Mouse (Mus musculus) cerebellum, adult 11-12 months (tissue): ENCODE measurements around the gene Hist1h3c.

Experiments used
- DNase-seq: peaks from one replicate; pipeline ENCODE4 v3.0.0; 2022

The Hist1h3c gene

DNA sequence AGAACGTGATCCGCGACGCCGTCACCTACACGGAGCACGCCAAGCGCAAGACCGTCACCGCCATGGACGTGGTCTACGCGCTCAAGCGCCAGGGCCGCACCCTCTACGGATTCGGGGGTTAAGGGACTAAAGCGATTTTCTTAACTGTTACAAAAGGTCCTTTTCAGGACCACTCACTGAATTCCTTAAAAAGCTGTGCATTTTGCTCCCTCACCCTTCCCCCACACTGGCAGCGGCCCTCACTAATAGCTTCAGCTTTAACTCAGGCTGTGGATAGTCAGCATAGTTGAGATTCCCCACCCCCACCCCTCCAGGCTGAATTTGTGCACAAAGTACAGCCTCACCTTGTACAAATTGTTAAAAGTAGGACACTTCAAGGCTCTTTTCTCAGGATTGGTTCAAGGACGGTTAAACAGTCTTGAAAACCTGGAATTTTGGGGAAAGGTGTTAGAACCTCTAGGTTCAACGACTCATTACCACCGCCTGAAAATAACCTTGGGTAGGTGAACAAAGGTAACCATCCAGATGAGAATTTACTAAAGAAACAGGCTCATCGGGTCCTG lies 11.9 kb upstream of the Hist1h3c start:
- DNase-seq: no peak

DNA sequence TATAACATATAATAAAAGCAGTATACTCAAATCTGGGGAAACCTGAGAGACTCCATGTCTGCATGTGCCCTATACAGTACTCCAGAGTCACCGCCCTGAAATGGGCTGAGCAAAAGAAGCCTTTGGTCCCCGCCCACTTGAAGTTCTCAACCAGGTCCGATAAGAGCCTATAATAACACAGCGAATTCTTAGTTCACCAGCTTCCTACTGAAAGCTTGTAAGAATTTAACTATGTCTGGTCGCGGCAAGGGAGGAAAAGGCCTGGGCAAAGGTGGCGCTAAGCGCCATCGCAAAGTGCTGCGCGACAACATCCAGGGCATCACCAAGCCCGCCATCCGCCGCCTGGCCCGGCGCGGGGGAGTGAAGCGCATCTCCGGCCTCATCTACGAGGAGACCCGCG lies 11.4 kb upstream of the Hist1h3c start, which contains the start of gene Hist1h4b:
Hist1h4b (plus strand) TSS at position 224 of the 400 bp plus-strand sequence.
- peak; percentile 89 for DNase-seq

DNA sequence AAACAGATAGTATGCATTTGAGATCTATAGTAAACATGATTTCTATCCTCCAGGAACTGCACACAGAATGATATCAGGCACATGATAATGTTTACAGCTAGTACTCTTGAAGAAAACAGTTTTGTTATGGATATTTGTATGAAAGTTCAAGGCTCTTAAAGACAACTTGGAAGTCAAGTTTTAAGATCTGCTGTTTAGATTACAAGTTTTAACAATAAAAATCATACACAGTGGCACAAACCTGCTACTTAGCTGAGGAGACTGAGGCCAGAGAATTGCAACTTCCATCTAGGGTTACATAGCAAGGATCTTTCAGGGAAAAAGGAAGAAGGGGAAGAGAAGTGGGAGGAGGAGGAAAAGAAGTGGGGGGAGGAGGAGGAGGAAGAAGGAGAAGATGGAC lies 9.6 kb upstream of the Hist1h3c start:
- DNase-seq: no peak

DNA sequence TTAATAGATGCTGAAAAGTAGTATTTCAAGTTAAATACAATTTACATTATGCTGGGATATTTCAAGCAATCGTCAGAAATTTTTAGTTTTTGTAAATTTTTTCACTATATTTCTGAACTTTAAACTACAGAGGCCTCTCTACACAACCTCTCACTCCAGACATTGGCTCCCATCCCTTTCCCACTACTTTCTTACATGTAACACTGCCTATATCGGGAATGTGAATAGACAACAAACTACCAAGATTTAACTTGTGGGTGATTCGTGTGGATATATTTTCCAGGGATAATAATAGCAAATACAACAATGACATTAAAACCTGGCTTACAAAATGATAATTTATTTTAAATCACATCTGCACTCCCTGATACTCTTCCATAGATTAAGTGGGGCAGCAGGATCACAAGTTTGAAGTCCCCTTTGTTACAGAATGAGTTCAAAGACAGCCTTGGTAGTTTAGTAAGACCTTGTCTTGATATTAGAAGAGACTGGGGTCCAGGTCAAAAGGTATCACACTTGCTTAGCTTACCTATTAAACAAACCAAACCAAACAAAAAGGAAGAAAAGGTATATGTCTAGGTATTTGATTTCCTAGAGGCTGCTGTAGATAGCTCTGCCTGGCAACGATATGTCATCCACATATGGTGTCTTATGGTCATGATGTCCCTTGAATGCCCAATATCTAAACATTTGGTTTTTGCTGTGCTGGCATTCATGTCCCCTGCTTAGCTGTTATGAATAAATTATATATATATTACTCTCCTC lies 8.1 kb upstream of the Hist1h3c start:
- no peak for DNase-seq

DNA sequence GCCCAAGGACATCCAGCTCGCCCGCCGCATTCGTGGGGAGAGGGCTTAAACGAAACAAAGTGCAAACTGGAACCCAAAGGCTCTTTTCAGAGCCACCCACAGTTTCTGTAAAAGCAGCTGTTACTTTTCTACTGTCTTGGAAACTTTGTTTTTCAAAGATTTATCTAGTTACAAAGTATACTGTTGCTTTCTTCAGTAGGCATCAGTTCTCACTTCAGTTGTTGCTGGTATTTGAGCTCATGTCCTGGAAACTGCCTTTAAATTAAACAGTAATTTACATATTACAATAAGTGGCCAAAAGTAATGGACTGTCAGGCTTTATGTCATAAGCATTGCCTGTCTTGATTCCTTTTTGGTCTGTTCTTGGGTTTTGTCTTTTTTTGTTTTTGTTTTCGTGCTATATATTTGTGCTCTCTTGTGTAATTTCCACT lies 7.4 kb upstream of the Hist1h3c start:
- DNase-seq: no peak

GRCm38 (mm10) chr13:23752067-23752741 lies 6.8 kb upstream of the Hist1h3c start, which contains the start of gene Hist1h3b:
Gene Hist1h3b (plus strand): TSS chr13:23752267.
- peak; percentile 70 for DNase-seq

GRCm38 (mm10) chr13:23751478-23751956 lies 6.1 kb upstream of the Hist1h3c start:
- DNase-seq: no peak

GRCm38 (mm10) chr13:23750839-23751477 lies 5.6 kb upstream of the Hist1h3c start, which contains the start of gene Hist1h2ab:
Gene Hist1h2ab (plus strand): TSS chr13:23751126.
- DNase-seq: peak; percentile 46

DNA sequence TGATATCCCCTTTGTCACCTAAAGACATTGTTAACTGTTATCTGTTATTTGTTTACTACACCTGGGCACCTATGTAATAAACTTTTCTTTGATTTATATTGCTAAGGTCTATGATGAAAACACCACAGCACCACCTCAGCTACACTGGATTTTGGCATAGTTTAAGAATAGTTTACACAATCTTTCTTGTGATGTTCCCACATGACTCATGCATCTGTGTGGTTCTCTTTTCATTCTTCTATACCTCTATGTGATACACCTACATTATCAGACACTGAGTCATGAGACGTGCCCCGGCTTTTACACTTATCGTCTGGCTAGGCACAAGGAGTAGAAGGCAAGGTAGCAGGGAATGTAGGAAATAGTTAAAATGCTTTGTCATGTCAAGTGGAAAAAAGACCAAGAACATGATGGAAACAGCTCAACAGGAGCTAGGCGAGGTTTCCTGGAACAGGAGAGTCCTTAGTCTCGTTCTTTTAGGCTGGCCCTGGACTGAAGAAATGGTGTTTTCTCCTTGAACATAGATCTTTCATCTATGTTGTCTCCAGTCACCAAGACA lies 4.2 kb upstream of the Hist1h3c start:
- no peak for DNase-seq

GRCm38 (mm10) chr13:23747892-23748288 lies 2.5 kb upstream of the Hist1h3c start:
- no peak for DNase-seq

- no peak for DNase-seq
These were observed 1.9 kb upstream of the Hist1h3c start for GRCm38 (mm10) chr13:23747081-23747891.

- DNase-seq: peak; percentile 81
These were observed 1.0 kb upstream of the Hist1h3c start, which contains the start of gene Hist1h2bb for GRCm38 (mm10) chr13:23746201-23747080. Gene Hist1h2bb (plus strand): TSS chr13:23746734.

DNA sequence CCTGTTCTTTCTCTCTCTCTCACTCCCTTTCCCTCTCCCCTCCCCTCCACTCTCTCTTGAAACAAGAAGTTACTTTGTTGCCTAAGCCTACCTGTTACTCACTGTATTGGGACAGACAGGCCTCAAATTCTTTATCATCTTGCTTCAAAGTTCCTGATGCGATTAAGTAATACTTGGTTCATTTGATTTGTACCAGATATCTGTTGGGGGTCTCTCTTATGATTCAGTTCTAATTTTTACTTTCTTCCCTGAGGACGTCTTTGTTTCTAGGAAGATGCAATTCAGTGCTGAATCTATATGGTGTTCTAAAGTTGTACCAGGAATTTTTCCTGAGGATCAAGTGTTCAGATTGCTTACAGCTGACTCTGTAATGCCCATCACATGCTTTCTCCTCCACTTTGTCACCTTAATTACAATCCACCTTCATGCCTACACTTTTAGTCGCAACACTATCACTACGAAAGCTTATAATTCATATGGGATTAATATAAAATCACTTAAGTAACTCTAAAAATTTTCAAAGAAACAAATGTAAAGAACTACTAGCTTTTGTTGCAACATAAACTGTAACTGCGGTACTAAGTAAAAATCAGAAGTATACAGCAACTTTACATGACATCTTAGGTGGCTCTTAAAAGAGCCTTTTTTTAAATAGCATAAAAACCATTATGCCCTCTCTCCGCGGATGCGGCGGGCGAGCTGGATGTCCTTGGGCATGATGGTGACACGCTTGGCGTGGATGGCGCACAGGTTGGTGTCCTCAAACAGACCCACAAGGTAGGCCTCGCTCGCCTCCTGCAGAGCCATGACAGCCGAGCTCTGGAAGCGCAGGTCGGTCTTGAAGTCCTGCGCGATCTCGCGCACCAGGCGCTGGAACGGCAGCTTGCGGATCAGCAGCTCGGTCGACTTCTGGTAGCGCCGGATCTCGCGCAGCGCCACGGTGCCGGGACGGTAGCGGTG lies 701 bp downstream of the Hist1h3c start:
- peak; percentile 35 for DNase-seq

DNA sequence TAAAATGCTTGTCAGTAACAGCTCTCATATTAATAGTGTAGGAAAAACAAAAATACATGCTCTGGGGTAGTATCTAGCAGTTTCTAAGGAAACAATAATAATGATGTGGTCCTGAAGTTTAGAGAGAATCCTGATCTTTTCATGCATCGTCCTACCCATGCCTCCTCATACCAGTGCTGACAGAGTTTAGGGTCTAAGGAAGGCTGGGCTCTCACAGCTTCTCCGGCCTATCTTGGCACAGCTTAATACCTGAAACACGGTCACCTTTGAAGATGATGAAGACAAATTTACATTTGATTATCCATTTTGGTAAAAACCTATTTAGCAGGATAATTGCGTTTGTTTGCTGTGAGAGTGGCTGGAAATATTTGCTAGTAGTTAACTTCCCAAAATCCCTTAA lies 1.4 kb downstream of the Hist1h3c start:
- no peak for DNase-seq

DNA sequence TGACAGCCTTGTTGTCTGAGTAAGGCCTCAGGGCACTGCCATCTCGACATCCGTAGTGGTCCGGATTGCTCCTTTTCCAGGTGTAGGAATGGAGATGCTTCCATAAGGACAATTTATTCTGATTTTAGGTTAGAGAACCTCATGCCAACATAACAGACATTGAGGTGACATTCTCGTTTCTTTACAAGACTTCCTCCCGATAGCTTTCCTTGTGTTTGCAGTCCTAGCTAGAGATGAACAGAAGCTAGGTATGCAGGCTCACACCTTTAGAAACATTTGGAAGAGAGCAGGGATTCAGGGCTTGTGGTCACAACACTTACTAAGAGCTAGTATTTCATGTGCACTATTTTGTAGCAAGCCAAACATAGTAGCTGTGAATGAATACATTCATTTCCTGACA lies 2.2 kb downstream of the Hist1h3c start:
- no peak for DNase-seq

- DNase-seq: no peak
These were observed 3.4 kb downstream of the Hist1h3c start for GRCm38 (mm10) chr13:23742007-23742406.

GRCm38 (mm10) chr13:23740910-23741309 lies 4.5 kb downstream of the Hist1h3c start:
- no peak for DNase-seq

GRCm38 (mm10) chr13:23740256-23740840 lies 5.1 kb downstream of the Hist1h3c start:
- no peak for DNase-seq

- DNase-seq: no peak
These were observed 5.5 kb downstream of the Hist1h3c start for GRCm38 (mm10) chr13:23739922-23740252.
